Mouse (Mus musculus): ENCODE measurements around the gene Usp53.

Gene Usp53

DNA sequence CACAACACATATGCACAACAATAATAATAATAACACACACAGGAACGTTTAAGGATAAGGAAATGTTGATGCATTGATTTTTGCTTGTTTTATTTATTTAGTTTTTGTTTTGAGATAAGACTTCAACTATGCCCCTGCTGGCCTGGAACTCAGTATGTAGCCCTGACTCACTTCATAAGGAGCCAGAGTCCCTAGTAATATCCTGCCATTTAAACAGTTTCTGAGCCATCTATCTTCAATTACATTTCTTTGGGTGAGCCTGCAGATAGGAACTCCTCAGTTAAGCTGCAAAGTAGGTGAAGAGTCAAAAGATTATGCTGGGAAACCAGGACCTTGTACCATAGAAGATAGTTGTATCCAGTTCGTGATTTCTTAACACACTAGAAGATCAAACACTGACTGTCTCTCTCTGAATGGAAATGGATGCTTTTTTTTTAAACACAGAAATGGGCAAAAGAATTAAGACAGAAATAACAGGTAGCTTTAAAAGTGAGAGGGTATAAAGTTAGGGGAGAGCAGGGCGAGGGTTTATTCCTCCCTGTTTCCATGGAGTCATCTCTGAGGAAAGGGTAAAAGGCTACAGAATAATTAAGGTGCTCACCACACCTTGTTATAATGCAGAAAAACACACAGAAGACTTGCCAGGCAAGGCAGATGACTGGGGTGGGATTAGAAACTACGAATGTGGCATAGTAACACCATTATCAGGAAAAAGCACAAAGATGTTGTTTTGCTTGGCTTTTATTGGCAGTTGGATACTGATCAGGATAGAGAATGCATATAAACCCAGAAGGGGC, 96.6 kb downstream of the Usp53 start:
- no peak for DNase-seq (ENCODE audit: low spot score in 2 of 2)
